Mouse (Mus musculus) cerebellum, adult 8-10 months (tissue): ENCODE data around the gene Lars2.
"Not testable (repeated sequence)": the region's sequence is repeated elsewhere in the genome, so short reads cannot be mapped to it uniquely, and the experiment has no call there.

ENCODE experiments used
- DNase-seq: peaks from one replicate; pipeline ENCODE4 v3.0.0; 2022

Lars2 gene

DNA sequence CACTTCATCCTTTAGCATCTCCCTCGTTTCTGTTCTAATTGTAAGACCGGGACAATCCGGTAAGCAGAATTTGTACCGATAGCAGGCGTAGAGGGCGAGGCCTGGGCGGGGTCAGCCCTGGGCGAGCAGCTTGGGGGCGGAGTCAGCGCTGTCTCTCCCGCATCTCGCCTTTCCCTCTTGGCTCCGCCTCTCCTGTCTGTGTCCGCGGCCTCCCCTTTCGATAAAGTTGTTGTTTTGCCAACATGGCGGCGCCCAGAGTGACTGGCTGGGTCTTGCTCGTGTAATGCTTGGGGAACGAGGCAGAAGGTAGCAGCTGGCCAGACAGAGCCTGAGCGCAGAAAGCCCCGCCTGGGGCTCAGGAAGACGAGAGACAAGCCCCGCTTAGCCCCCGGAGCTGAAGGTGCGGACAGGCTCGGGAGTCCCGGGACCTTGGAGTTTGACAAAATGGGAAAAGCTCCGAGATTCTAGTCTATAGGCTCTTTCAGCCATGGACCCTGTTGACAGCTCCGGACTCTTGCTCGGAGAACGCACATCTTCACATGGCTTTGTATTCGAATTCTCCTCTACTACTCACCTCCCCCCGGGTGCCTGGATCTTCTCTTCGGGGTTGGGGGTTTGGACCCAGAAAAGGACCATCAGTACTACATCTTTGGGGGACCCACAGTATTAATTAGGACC lies at the start of gene Lars2:
TSS of gene Lars2 (plus strand) at position 220 of the 678 bp plus-strand sequence.
- peak; percentile 92 for DNase-seq

DNA sequence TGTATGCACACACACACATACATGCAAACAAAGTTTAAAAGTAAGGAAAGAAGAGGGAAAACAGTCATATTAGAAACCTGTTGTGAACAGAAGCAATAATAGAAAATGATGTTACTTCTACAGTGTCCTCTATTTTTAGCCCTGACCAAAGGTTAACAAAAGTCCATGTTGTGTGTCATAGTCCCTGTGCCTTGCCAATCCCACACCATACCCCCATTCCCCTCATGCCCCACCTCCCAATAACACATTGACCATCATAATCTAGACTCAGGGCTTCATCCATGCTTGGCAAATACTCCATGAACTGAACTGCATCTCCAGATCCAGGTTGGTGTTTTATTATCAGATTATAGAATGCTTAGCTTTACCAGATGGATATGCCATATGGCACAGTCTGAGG lies 40.6 kb upstream of the Lars2 start:
- no peak for DNase-seq

DNA sequence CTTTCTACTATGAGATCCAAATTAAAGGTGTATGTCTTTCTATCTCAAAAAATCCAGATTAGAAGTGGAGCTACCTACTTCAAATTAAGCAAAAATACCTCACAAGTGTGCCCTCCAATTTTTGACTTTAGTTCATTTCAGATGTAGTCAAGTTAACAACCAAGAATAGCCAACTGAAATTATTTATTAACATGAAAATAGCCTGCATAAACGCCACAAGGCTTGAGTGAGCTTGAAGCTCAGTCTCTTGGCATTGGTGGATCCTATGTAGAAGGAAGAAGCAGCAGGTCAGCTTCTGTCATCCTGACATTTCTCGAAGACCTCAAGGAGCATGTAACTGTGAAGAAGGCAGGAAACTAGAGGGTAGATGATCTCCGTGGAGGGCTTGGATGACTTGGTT lies 38.4 kb upstream of the Lars2 start:
- DNase-seq: no peak

DNA sequence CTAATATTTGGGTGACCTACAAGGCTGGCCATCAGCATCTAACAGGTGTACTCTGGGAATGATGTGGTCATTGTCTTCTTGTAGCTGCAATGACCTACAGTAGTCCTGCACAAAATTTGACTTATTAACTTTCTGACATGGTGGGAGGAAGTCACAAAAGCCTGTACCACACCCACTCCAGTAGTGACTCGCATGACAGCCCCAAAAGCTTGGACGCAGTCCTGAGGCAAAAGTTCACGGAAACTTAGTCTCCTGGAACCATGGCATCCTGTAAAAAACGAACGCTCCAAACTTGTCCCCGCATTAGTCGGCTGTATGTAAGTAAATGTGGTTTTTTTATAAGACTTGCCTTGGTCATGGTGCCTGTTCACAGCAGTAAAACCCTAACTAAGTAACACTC lies 36.9 kb upstream of the Lars2 start:
- DNase-seq: no peak

DNA sequence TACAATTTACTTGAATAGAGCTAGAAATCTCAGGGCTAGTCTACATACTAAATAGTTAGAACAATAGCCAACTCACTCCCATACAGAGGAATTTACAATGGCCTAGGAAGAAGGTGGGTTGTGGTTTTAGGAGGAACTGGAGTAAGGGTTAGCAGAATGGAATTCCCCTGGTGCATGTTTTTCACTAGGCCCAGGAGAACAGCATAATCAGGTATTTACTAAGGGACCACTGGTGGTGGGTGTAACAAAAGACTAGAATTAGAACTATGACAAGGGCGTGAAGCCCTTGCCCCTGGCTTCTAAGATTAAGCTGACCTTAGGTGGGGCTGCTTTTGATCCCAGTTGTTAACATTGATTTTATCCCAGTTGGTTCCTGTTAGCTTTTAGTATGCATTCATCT lies 36.5 kb upstream of the Lars2 start:
- DNase-seq: not testable (repeated sequence)

DNA sequence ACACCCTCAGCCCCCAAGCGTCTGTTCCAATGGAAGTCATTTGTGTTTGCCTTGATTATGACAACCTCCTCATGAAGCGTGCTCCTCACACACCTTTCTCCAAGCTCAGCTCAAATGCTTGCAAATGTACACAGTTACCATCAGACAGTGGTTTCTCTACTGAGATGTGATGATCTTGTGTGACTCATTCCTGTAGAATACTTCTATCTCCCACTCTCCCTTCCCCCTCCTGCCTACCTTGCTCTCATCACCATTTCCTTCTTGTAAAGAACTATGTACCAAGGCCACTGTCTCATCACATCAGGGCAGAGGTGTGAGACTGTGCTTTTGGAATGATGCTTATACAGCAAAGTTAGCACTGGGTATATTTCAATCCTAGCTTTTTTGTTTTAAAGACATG lies 33.2 kb upstream of the Lars2 start:
- DNase-seq: no peak

DNA sequence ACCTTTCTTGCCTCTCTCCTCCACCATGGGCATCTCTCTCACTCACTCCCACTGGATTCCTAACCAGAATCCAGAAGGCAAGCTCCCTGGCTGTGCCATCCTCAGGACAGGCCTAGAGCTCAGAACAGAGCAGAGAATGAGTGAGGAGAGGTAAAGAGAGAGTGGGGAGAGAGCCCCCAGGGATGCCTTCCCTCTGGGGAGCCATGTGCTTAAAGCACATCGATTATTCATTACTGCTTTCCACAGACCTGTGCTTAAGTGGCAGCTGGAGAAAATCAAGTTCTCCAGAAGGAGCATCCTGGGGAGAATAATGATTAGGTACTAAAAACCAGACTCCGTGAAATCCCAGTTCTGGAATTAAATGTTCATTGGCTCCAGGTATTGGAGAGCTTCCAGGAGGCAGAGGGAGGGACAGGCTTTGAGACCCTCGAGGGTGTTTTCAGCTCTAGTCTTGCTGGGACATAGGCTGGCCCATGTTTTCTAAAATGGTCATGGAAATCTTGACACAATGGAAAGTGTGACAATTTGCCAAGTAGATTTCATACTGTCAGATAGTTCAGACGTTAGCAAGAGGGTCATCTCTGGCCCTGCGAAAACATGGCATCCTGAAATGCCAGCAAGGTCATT lies 31.6 kb upstream of the Lars2 start:
- DNase-seq: no peak

DNA sequence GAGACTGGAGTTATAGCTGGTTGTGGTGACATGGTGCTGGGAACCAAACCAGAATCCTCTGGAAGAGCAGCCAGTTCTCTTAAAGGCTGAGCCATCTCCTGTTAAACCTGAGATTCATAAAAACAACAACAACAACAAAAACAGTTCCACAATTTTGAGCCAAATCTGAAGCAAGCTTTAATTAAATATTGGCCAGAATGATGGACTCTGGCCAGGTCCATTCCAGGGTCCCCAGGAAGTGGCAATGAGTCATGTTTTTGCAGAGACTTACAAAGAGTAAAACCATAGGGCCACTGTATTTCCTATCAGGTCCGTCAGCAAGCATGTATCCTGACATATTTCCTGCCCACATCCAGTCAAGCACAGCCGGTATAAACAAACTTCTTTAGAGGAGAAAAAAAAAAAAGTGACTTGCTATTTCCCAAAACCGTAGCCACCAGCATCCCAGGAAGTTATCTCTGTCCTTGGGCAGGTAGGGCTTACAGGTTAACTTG lies 27.0 kb upstream of the Lars2 start:
- no peak for DNase-seq

DNA sequence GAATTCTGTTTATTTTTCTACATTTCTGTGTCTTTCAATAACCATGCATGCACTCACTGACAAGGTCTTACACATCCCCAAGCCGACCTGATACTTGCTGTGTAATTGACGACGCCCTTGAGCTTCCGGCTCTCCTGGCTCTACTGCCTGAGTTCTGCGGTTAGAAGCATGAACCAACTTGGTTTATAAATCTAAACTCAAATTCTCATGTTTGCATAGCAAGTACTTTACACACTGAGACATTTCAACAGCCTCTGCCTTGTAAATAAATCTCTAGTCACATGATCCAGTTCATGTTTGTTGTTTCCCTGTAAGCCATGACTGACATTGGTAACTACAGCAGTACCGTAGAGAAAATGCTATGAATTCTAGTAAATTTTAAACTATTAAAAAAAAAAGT lies 25.5 kb upstream of the Lars2 start:
- DNase-seq: no peak

DNA sequence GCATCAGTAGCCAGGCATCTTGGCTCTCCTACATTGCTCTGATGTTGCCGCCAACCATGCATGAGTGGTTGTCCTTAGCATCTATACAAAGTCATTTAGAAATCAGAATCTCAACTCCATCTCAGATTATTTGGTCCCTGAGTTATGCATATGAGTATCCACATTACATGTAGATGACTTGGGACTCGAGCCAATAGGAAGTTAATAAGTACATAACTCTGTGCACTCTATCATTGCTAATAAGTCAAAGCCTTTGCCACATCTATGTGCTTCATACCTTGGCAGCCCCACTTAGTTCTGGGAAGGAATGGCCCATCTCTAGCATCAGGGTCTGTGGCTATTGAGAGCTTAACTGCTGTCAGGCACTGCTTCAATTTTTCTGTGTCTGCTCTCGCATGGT lies 23.7 kb upstream of the Lars2 start:
- no peak for DNase-seq

DNA sequence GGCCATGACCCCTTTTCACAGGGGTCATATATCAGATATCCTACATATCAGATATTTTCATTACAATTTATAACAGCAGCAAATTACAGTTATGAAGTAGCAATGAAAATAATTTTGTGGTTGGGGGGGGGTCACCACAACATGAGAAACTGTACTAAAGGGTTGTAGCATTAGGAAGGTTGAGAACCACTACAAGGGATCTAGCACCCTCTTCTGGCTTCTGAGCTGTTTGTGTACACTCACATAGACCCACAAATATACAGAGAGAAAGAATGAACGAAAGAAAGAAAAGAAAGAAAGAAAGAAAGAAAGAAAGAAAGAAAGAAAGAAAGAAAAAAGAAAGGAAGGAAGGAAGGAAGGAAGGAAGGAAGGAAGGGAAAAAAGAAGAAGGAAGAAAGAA lies 17.4 kb upstream of the Lars2 start:
- DNase-seq: not testable (repeated sequence)

DNA sequence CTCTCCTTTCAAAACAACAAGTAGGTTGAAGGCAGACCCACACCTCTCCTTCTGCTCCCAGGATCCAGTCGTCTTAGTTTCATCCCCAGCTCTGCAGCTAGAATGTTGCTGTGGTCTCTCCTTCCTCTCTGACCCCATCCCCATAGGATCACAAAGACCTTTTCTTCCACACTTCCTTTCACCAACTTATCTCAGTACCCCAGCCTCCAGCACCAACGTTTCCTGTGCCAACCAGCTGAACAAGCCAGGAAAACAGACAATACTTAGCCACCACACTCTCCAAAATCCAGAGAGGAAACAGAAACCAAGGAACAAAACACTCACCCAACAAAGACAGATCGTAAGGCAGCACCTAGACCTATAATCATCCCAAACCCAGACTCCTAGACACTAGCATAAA lies 6.7 kb upstream of the Lars2 start:
- DNase-seq: no peak

DNA sequence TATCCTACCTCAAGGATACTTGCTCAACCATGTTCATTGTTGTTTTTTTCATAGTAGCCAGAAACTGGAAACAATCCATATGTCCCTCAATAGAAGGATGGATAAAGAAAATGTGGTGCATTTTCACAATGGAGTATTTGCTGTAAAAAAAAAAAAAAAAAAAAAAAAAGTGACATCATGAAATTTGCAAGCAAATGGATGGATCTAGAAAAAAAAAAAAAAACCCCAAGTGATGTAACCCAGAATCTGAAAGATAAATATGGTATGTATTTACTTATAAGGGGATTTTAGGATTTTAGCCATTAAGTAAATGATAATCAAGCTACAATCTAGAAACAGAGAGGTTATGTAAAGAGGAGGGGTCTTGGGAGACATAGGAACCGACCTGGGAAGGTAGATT lies 1.4 kb upstream of the Lars2 start:
- no peak for DNase-seq

DNA sequence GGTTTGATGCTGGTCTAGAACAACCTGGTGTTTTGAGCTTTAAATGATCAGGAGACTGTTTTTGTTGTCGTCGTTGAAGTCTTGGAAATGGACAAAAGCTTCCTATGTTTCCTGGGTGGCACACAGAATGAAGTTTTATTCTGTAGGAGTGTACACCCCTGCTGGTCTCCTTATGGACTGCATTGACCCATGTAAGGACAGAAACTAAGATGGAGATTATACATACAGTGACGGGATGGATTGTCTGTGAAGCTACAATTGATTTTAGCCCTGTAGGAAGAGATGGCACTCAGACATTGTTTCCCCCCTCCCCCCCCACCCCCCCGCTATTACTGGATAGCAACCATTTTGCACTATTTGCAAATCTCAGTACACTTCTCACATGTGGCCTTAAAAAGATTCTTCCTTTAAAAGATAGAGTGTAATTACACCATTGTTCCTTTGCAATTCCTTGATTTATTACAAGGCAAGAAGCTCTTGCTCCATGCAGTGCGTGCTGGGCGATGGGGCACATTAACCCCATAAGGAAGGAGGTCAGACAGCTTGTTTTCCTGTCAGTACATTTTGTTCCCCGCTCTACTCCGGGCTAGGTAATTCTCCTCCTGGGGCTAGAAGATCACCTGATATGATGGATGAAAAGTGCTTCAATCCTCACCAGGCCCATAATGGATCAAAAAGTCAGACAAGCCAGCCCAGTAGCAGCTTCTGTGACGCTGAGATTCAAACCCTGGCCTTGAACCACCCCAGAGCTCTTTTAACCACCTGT lies 602 bp upstream of the Lars2 start:
- DNase-seq: no peak

DNA sequence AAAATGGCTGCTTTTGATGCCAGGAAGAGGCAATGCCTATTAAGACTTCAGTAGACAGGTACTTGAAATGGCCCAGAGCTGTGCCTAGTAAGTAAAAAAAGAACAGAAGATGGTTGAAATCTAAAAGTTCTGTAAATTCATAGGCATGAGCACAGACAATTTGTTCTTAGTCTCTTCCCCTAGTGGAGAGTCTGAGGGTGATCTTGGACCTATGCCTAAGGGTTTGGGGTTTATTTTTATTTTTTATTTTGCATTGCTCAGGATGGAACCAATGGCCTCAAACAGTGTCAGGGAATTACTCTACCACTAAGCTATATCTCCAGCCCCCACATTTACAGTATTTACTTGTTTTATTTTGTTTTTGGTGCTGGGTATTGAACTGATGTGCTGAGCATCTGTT lies 909 bp downstream of the Lars2 start:
- no peak for DNase-seq

DNA sequence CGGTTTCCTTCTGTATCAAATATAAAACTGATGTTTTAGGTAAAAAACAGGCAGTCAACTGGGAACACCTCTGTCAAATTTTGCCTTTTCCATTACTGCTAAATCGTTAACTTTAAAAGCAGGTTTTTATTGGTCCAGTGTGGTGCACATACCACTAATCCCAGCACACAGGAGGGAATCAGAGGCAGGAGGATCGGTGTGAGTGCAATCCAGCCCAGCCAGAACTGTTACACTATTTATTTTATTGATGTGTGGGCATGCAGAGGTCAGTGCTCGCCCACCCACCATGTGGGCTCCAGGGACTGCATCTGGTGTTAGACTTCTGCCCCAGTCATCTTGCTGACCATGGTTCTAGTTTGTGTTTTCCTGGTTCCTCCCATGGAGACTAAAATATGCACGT lies 15.7 kb downstream of the Lars2 start:
- no peak for DNase-seq

DNA sequence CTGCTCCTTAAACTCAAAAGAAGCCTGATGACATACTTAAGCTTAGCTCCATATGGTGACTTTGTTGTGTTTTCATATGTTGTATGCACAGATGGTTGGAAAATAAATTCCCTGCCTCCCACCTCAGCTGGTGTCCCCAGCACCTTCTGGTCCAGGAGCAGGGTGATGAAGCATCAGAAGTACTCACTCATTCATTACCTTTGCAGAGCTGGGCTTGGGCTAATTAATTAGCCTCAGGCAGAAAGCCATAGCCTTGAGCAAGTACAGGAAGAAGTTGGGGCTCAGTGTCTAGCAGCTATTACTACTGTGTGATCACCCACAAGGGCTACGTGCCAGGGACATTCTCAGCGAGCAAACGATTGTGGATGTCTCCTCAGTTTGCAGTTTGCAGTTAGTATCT lies 18.0 kb downstream of the Lars2 start:
- peak; percentile 51 for DNase-seq

DNA sequence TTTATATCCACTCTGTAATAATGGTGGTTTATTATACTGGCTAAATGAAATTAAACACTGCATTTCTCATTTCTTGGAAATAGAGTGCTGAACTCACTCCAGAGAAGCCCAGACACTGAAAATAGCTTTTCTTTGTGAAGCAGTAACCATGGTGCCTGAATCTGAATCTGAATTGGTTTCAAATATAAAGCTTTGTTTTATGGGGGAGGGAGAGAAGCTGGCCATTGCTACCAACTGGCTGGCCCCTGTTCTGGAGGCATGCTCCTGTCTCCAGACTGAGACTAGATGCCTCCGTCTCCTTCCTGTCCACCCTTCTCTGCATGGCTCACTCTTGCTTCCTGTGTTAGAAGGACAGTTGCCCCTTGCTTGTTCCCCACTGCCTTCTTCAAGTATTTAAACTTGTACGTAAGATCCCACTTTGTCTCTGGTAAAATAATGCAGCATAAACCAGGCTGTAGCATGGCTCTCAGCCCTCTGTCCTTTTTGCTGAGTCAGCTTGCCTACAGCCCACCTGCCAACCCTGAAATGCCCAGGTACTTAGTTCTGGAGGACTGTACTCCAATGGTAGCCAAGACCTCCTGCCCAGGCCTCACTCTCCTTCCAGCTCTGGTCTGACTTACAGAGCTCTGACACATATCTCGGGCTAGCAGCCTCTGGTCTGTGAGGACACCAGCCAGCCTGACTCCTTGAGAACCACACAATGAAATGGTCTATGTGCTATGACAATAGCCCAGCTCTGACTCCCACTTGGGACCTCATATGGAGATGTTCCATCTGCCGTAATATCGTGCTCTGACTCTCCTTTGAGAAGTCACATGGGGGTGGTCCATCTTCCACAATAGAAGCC lies 18.8 kb downstream of the Lars2 start:
- DNase-seq: no peak

DNA sequence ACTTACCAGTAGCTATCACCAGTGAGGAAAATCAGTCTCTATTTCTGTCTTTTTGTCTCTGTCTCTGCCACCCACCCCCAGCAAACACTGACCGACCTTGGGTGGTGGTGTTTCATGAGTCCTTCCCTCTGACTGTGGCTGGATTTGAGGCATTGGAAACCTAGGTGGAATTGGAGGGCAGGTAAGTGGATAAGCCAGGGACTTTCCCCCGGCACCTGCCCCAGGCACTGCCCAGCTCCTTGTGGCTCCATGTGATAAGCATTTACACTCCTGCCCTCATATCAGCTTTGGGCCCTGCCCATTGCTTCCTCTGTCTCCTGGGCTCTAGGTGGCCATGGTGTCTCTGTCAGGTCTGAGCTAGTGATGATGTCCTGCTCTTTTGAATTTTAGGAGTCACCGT lies 19.6 kb downstream of the Lars2 start:
- DNase-seq: no peak

DNA sequence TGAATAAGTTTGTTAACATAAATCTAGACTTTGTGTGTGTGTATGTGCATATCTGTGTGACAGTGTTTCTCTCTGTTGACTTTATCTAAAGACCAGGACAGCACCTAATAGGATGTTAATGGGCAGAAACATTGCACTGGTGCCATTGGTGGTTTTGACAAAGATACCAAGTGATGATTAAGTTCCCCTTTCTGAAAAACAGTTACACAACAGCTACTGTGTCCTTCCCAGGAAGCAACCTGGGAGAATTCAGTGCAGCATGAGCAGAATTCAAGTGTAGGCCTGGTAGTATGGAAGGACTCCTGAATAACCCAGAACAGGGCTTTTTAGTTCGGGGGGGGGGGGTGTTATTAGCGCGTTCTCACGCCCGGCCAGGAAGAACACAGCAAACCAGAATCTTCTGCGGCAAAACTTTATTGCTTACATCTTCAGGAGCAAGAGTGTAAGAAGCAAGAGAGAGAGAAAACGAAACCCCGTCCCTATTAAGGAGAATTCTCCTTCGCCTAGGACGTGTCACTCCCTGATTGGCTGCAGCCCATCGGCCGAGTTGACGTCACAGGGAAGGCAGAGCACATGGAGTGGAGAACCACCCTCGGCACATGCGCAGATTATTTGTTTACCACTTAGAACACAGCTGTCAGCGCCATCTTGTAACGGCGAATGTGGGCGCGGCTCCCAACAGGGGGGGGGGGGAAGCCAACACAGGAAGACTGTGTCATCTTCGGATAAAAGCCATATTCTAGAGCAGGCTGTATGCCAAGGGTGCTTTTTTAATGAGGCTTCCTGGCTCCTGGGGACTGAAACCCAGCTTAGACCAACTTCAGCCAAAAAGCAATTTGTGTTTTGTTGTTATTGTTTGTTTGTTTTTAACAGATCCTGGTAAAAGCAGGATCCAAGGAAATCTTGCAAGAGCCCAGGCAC lies 21.6 kb downstream of the Lars2 start:
- DNase-seq: not testable (repeated sequence)

DNA sequence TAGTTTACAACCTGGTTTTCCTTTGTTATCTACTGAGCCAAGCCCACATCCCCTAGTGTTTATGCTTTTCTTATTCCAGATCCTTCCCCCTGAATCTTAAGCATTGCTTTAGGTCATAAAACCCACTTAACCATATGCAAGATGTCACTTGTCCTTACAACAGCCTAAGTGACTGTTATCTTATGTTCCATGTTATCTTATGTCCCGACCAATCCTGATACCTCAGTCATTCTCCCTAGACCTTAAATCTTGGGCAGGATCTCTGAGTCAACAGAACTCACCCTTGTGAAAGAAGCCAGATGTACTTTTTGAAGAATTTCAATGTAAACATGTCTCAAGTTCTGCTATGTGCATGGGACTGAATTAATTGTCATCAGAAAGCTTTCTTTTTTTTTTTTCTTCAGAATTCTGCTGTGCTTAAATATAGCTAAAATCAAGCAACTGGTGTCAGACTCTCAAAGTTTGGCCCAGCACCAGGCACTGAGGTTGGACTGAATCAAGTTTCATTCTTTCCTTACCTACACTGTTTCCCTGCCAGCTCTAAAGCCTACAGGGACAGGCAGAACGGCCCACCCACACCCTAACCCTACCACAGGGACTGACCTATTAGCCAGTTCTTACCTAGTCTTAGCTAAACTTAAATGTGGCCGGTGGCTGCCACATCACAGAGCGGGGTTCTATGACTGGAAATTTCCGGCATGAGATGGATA lies 24.6 kb downstream of the Lars2 start:
- DNase-seq: no peak
